Mouse (Mus musculus) liver, postnatal 0 days (tissue): ENCODE measurements at regions not wholly inside any gene's neighbourhood (a gene's known extent, or its start where the extent isn't known, plus 50 kb on each side); places are given as distances from the start of the nearest gene placed in this dataset.

ENCODE experiments used
- CTCF ChIP-seq: sonication (generic); IDR thresholded peaks from 2 replicates; pipeline ENCODE4 v1.5.1; 2016; ENCODE audit warnings: antibody characterized with exemption, low read depth
- EP300 ChIP-seq: IDR thresholded peaks from 2 replicates; pipeline ENCODE4 v1.6.1; 2016; ENCODE audit warnings: antibody characterized with exemption, low read depth, mild to moderate bottlenecking

- TF ChIP-seq EP300 (no peak), CTCF (no peak)
These were observed 128.3 kb upstream of the Tbl1xr1 start for GRCm38 (mm10) chr3:21948074-21948659.
